Mouse (Mus musculus): Measurements from ENCODE around the gene Arhgap23.

- TF ChIP-seq CTCF (conservative IDR thresholded peaks at IDR 0.05; ENCODE audit: insufficient read depth, insufficient read length, low read depth, low read length) = no peak
- no peak for TF ChIP-seq POLR2A (IDR thresholded peaks at IDR 0.05; ENCODE audit: low read depth, low read length)
Observed at GRCm38 (mm10) chr11:97427794-97428725, 12.7 kb downstream of the Arhgap23 start.

Data from kidney, adult 2 months (tissue).